Mouse (Mus musculus) MEL (cell line): ENCODE results near the gene Rtp2. TPM values are rescaled to one million over a fixed set of nuclear protein-coding genes. Genes with fewer than 3 reads are reported as not detected.

Source experiments
- DNase-seq: peaks from one replicate; pipeline ENCODE4 v3.0.0; 2011; ENCODE audit warnings: low read depth, low spot score
- H3K27ac ChIP-seq: 2 replicates; pipeline ENCODE4 v1.5.1; 2012; ENCODE audit warnings: low read depth, mild to moderate bottlenecking, control low read depth, low read length, moderate library complexity; ENCODE audit not compliant: control insufficient read depth
- H3K27me3 ChIP-seq, 2 experiments: fragments of 150-350 bp in 1 of 2; sonication (generic) in 1 of 2; 2 replicates each; pipeline ENCODE4 v1.6.1; 2012; ENCODE audit warnings: low read length in 2 of 2, mild to moderate bottlenecking in 2 of 2, improper control_type of control experiment in 1 of 2, moderate library complexity in 1 of 2; ENCODE audit not compliant: insufficient read depth in 2 of 2, control insufficient read depth in 1 of 2
- H3K36me3 ChIP-seq, 2 experiments: 2 replicates each; pipeline ENCODE4 v1.6.1; 2012 to 2014; ENCODE audit warnings: low read length in 2 of 2, improper control_type of control experiment in 1 of 2, inconsistent platforms in 1 of 2, mild to moderate bottlenecking in 1 of 2; ENCODE audit not compliant: insufficient read depth in 2 of 2, control insufficient read depth in 1 of 2
- H3K4me1 ChIP-seq, 2 experiments: fragments of 150-350 bp in 1 of 2; sonication (generic) in 1 of 2; 2 replicates each; pipeline ENCODE4 v1.6.1; 2012; ENCODE audit warnings: low read length in 2 of 2, improper control_type of control experiment in 1 of 2, mild to moderate bottlenecking in 1 of 2; ENCODE audit not compliant: insufficient read depth in 2 of 2, control insufficient read depth in 1 of 2
- H3K4me3 ChIP-seq, 2 experiments: fragments of 150-350 bp in 1 of 2; sonication (generic) in 1 of 2; 2 replicates each; pipeline ENCODE4 v1.5.1; 2012; ENCODE audit warnings: low read depth in 2 of 2, low read length in 2 of 2, mild to moderate bottlenecking in 2 of 2, moderate library complexity in 2 of 2, control low read depth in 1 of 2, improper control_type of control experiment in 1 of 2; ENCODE audit not compliant: control insufficient read depth in 1 of 2, insufficient read depth in 1 of 2
- H3K79me2 ChIP-seq: 2 replicates; pipeline ENCODE4 v1.6.1; 2012; ENCODE audit warnings: mild to moderate bottlenecking, low read length, moderate library complexity; ENCODE audit not compliant: control insufficient read depth, poor library complexity, insufficient read depth
- H3K9ac ChIP-seq: 2 replicates; pipeline ENCODE4 v1.6.1; 2012; ENCODE audit warnings: low read depth, mild to moderate bottlenecking, control low read depth, low read length, moderate library complexity; ENCODE audit not compliant: control insufficient read depth, poor library complexity, severe bottlenecking
- H3K9me3 ChIP-seq: fragments of 150-350 bp; sonication (generic); replicated peaks from 2 replicates; pipeline ENCODE4 v1.6.1; 2012; ENCODE audit warnings: mild to moderate bottlenecking, low read length, improper control_type of control experiment, moderate library complexity; ENCODE audit not compliant: insufficient read depth
- CHD2 ChIP-seq: IDR thresholded peaks from 2 replicates; pipeline ENCODE4 v1.6.1; 2011; ENCODE audit warnings: low read length, improper control_type of control experiment
- MAFK ChIP-seq: IDR thresholded peaks from 2 replicates; pipeline ENCODE4 v1.6.1; 2011; ENCODE audit warnings: low read depth, mild to moderate bottlenecking, low read length, improper control_type of control experiment, borderline replicate concordance
- MAX ChIP-seq: IDR thresholded peaks from 2 replicates; pipeline ENCODE4 v1.6.1; 2011; ENCODE audit warnings: low read length, improper control_type of control experiment
- MXI1 ChIP-seq: IDR thresholded peaks from 2 replicates; pipeline ENCODE4 v1.6.1; 2011; ENCODE audit warnings: mild to moderate bottlenecking, low read depth, low read length, improper control_type of control experiment
- POLR2A ChIP-seq, 2 experiments: IDR thresholded peaks; 2 replicates each; pipeline ENCODE4 v1.6.1; 2011 to 2012; ENCODE audit warnings: low read length in 2 of 2, mild to moderate bottlenecking in 2 of 2, control low read depth in 1 of 2, improper control_type of control experiment in 1 of 2, low read depth in 1 of 2, moderate library complexity in 1 of 2; ENCODE audit not compliant: control insufficient read depth in 1 of 2, insufficient read depth in 1 of 2, poor library complexity in 1 of 2
- SIN3A ChIP-seq: IDR thresholded peaks from 2 replicates; pipeline ENCODE4 v1.6.1; 2012; ENCODE audit warnings: low read length, improper control_type of control experiment, inconsistent platforms
- TAL1 ChIP-seq: IDR thresholded peaks from 2 replicates; pipeline ENCODE4 v1.6.1; 2012; ENCODE audit warnings: mild to moderate bottlenecking, inconsistent platforms, low read length, moderate library complexity, mixed read lengths
- ZKSCAN1 ChIP-seq: IDR thresholded peaks from 2 replicates; pipeline ENCODE4 v1.6.1; 2012; ENCODE audit warnings: low read depth, mild to moderate bottlenecking, inconsistent platforms, low read length, improper control_type of control experiment, moderate library complexity
- polyA plus RNA-seq, 2 experiments: library from polyadenylated mRNA; stranded (reverse) in 1 of 2; unstranded in 1 of 2; fragments of >175 nt in 1 of 2; fragments of >200 nt in 1 of 2; gene quantifications; 2 replicates each; pipeline versions ENCODE4 v1.2.1 to v1.2.4; 2012; ENCODE audit warnings: low replicate concordance in 2 of 2, low read depth in 1 of 2; ENCODE audit not compliant: insufficient read length in 2 of 2, insufficient read depth in 1 of 2, missing spikeins in 1 of 2
- total RNA-seq: library from RNA; depleted of rRNA; stranded (reverse); fragments of 300-350 nt; gene quantifications from 2 replicates; pipeline ENCODE4 v1.2.3, GENCODE M21; 2012

Rtp2 gene
- total and polyA plus RNA-seq, 3 experiments, result not detected

GRCm38 (mm10) chr16:23931275-23931674 lies 919 bp downstream of the Rtp2 start:
- Histone ChIP-seq H3K36me3 (no peaks in the 10 kb centered on the region), H3K9me3 (no peaks in the 10 kb centered on the region), H3K9ac (no peak overlapping the region), H3K27me3 (no peaks in the 10 kb centered on the region), H3K4me3 (no peak overlapping the region), H3K79me2 (no peaks in the 10 kb centered on the region), H3K27ac (no peak overlapping the region), H3K4me1 (no peaks in the 10 kb centered on the region)
- no peak for TF ChIP-seq MAFK
- DNase-seq, result no peak

- Histone ChIP-seq H3K27me3 (no peaks in the 10 kb centered on the region), H3K79me2 (no peaks in the 10 kb centered on the region), H3K4me1 (no peaks in the 10 kb centered on the region), H3K27ac (no peak overlapping the region), H3K4me3 (no peak overlapping the region), H3K9me3 (no peaks in the 10 kb centered on the region), H3K9ac (no peak overlapping the region), H3K36me3 (no peaks in the 10 kb centered on the region)
- TF ChIP-seq ZKSCAN1 (no peak), POLR2A (IDR thresholded peaks at IDR 0.05; ENCODE audit: control insufficient read depth in 1 of 2, insufficient read depth in 1 of 2, low read depth in 1 of 2, low read length in 2 of 2, poor library complexity in 1 of 2) (no peak), MXI1 (no peak), CHD2 (no peak), TAL1 (no peak)
- no peak for DNase-seq
These were observed 1.6 kb downstream of the Rtp2 start for GRCm38 (mm10) chr16:23930426-23931073.

- Histone ChIP-seq H3K9me3 (no peaks in the 10 kb centered on the region), H3K27me3 (no peaks in the 10 kb centered on the region)
- TF ChIP-seq MAX (no peak), SIN3A (no peak)
These were observed 4.7 kb downstream of the Rtp2 start for GRCm38 (mm10) chr16:23927301-23928114.

More at GRCm38 (mm10) chr16:23927301-23928114, 4.7 kb downstream of the Rtp2 start:
- Histone ChIP-seq H3K27ac (no peak overlapping the region), H3K79me2 (no peaks in the 10 kb centered on the region), H3K36me3 (no peaks in the 10 kb centered on the region), H3K4me3 (no peak overlapping the region), H3K9ac (no peak overlapping the region), H3K4me1 (no peaks in the 10 kb centered on the region)
- DNase-seq, result no peak
